Mouse (Mus musculus) lung, postnatal 0 days (tissue): Measurements from ENCODE around the gene Dact3.

Experiments
- CTCF ChIP-seq: IDR thresholded peaks from 2 replicates; pipeline ENCODE4 v1.5.1; 2016; ENCODE audit warnings: antibody characterized with exemption, mild to moderate bottlenecking
- EP300 ChIP-seq: IDR thresholded peaks from 2 replicates; pipeline ENCODE4 v1.6.1; 2016; ENCODE audit warnings: antibody characterized with exemption, mild to moderate bottlenecking, control low read depth

DNA sequence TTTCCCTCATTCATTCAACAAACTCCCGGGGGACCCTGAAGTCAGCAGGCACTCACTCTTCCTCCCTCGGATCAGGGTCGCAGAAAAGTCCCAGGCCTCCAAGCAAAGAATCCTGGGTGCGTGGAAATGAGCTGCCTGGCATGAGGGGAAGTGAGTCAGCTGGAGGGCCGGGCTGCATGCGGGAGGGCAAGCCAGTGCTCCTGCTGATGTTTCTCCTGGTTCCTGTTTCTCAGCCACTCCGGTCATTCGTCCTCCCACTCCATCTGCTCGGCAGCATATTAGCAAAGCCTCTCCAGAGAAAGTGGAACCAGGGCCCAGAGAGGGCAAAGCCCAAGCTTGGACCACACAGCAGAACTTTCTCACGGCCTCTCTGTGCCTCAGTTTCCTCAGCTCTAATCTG is 34.8 kb downstream of the Dact3 start:
- TF ChIP-seq EP300 (no peak), CTCF (no peak)
